Mouse (Mus musculus): ENCODE measurements around the gene Pes1. TPM values are rescaled to one million over a fixed set of nuclear protein-coding genes. Genes with fewer than 3 reads are reported as not detected.
"Not testable (repeated sequence)": the region's sequence is repeated elsewhere in the genome, so short reads cannot be mapped to it uniquely, and the experiment has no call there.

Gene Pes1
- total RNA-seq (2015) = 67.7 and 87.4 TPM in 2 replicates
- total RNA-seq (2017) = 168 and 183 TPM in 2 replicates

DNA sequence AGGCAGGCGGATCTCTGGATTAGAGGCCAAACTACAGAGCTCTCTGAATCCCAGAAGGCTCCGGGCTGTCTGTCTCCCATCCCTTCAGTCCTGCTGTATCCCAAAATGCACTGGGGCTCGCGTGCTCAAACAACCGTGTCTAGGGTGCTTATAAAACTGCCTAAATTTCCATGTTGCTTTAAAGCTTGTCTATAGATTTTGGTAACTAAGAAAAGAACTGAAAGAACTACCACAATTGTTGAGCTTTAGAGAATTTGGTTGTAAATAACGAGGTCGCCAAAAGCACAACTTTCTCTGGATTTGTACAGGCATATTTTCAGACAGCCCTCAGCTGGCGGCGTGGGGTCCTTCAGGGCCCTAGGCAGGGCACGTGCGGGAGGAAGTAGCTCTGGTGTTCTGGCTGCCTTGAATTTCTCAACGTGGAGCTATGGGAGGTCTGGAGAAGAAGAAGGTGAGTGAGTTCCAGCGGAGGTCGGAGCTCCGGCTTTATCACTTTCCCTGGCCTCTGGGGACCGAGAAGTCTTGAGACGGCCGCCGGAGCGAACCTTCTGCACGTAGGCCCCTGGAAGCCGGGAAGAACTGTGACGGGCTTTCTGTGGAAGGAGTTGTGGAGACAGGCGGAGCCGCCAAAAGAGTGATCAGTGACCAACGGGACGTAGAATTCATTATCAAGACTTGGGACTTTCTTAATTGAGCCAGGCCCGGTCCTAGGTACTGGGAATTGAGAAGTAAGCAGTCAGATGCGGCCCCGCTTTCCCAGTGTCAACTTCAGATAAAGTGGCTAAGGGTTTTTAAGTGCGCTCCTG lies at the start of gene Pes1:
Gene Pes1 (plus strand): TSS at position 366 of the 806 bp plus-strand sequence.
- ATAC-seq (replicated peaks; ENCODE audit: poor library complexity) = peak; percentile 90

DNA sequence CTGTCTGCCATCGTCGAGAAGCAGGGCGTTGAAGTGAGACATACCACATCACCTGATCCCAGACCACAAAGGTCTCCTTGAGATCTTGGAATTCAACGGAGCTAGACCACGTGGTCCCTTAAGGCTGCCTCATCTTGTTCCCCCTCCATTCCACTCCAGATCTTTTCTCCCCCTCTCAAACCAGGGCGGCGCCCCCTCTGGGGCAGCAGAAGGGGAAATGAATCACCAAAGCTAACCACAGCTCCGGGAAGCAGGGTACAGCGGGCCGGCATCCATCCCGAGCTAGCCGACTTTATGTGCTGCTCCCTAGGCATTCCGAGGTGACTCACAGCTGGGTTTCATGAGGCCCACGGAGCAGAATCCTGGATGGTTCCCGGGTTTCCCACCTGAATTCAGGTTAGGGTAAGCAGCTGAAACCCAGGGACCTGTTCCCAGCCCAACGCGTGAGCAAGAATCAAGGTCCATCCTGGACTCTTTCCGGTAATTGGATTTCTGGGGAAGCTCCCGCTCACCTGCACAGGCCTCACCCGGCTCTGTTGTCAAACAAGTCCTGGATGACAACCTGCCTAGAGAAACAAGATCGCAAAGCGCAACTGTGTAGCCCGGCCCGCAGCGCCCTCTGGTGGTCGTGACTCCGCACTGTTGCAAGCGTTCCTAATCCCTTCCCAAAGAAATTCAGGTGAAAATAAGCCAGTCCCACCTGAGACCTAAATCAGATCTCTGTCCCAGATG lies 49.5 kb upstream of the Pes1 start, which contains the start of gene Slc35e4:
Gene Slc35e4 (minus strand): TSS at position 556 of the 732 bp plus-strand sequence.
- peak; percentile 60 for ATAC-seq (replicated peaks; ENCODE audit: poor library complexity)

DNA sequence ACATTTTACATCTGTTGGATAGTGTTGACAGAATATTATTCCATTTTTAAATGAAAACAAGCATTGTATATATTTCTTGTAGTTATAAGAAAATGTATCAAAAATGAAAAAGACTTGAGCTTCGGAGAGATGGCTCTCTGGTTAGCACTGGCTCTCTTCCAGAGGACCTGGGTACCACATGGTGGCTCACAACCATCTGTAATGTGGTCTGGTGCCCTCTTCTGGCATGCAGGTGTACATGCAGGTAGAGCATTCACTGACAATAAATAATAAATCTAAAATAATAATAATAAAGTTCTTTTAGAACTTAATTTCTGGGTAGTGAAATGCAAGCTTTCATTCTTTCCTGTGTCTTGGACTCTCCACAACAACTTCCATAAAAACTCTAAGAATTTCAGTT lies 45.0 kb upstream of the Pes1 start:
- no peak for ATAC-seq (replicated peaks; ENCODE audit: poor library complexity)

- ATAC-seq (replicated peaks; ENCODE audit: poor library complexity) = no peak
These were observed 43.3 kb upstream of the Pes1 start for GRCm38 (mm10) chr11:3920476-3920875.

DNA sequence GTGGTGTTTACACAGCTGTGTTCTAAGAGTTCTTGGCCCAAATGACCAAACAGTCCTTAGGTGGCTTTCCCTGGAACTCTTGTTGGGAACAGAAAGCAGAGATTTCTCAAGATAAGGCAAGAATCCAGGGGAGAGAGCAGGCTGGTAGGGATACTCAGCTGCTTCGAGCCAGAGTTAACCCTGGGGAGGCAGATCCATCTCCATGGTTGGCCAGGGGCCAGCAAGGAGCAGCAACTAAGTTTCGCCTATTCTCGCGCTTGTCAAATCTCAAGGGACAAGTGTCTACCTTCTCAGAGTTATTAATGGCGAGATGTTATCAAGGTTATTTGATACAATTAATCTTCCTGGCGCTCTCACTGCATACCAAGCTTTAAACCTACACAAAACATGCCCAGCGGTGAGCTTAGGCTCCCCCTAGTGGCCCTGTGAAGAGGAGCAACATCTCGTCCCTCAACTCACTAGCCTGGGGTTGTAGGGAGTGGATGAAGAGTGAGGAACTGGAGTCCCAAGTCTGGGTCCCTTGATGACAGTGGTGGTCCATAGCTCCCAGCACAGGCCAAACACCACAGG lies 42.4 kb upstream of the Pes1 start:
- peak; percentile 96 for ATAC-seq (replicated peaks; ENCODE audit: poor library complexity)

DNA sequence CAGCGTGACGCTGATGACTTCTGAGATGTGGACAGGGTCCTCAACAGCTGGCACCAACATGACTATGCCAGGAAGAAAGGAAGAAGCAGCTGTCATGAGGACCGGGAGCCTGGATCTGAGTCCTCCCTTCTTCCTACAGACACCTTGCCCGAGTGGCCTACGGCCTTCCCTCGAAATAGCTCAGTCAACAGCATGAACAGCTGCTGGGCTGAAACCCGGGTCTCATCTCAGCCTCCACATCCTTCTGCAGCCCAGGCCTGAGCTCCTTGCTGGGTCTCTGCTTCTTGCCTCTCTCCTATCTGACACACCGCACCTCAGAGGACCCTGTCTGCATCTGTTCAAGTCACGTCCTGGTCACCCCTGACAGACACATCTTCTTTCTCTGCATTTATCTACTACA lies 41.7 kb upstream of the Pes1 start:
- no peak for ATAC-seq (replicated peaks; ENCODE audit: poor library complexity)

DNA sequence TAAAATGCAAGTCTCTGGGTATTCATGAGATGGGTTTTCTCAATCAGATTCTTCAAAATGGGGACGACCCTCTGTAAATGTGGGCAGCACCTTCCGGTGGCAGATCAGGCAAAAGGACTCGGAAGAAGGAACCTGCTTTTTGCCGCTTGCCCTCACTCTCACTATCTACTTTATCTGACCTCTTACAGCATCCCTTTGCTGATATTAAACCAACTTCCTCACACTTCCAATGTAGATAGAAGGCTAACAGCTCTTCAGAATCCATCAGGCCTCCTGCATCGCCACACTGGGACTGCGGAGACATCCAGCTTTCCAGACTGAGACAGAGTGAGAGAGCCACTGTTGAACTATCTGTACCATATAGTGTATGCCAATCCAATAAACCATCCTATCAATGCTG lies 41.0 kb upstream of the Pes1 start:
- no peak for ATAC-seq (replicated peaks; ENCODE audit: poor library complexity)

- ATAC-seq (replicated peaks; ENCODE audit: poor library complexity) = no peak
These were observed 37.9 kb upstream of the Pes1 start for GRCm38 (mm10) chr11:3925916-3926315.

DNA sequence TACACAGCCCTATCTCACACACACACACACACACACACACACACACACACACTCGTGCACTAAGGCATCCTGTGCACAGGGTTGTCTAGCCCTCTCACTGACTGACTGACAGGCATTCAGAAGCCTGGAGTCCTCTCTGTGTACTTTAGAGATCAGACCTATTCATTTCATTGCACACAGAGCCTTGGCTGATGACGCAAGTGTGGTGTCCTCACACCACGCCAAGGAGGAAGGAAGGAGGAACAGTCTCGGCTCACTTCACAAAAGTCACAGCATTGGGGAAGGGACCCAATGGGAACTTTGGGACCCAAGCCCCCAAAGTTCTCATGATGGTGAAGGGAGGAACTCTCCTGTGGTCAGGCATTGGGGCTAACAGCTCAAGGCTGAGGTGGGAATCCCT lies 33.8 kb upstream of the Pes1 start:
- peak; percentile 81 for ATAC-seq (replicated peaks; ENCODE audit: poor library complexity)

DNA sequence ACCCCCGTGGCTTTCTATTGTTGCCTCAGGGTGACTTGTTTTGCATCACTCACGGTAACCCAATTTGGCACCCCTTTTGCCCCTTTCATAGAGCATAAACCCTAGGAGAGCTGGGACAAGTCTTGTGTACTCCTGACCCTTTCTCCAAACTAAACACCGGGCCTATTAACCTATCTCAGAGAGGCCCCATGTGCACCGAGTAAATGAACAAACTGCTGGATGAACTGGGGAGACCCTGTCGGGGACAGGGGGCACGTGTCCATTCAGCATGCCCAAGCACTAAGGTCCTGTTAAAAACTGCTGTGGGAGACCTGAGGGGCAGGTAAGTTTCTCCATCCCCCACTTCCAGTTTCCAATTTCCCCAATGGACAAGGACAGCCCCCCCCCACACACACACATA lies 32.8 kb upstream of the Pes1 start:
- ATAC-seq (replicated peaks; ENCODE audit: poor library complexity) = no peak

DNA sequence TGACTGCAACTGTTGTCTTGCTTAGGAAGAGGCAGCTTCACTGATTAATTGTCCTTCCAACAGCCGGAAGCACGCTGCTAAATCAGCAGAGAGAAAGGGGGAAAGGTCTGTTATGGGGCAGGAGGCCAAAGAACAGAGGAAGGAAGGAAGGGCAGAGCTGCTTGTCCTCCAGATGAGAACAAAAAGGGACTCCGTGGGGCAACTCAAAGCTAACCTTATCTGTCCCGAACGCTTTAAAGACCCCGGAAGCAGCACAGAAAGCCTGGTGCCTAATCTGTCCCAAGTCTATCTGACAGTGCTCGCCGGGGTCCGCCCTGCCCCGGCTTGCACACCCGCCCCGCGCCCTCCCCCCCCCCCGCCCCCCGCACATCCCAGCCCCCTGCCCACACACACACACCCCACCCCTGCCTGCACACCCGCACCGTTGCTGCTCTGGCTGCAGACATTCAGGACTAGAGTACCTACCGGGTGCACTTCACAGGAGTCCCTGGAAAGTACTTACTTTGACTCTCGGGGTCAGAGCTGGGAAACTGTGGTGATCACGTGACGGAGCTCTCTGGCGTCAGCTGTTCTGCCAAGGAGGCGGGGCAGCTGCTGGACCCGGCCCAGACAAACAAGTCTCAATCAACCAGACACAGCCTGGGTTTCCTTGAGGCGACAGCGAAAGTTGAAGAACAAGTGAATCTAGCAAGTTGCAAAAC lies 32.1 kb upstream of the Pes1 start, which contains the start of gene Tcn2:
Gene Tcn2 (minus strand): TSS at position 649 of the 701 bp plus-strand sequence.
- ATAC-seq (replicated peaks; ENCODE audit: poor library complexity) = peak; percentile 77

DNA sequence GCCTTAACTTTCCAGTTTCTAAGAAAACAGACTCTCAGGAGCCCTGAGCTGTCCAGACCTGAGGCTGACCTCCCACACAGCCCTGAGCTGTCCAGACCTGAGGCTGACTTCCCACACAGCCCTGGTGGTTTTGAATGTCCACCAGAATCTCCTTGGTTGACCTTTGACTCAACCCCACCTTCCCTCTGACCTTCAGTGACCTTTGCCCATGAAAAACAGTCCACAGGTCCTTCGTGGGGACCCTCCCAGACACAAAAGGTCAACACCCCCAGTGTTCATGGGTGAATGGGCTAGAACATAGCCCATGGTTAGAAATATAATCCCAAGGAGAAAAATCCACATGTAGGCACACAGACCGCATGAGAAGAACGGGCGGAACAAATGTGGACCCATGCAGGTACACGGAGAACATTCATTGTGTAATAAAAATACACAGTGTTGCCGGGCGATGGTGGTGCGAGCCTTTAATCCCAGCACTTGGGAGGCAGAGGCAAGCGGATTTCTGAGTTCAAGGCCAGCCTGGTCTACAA lies 30.0 kb upstream of the Pes1 start:
- no peak for ATAC-seq (replicated peaks; ENCODE audit: poor library complexity)

GRCm38 (mm10) chr11:3935135-3935534 lies 28.6 kb upstream of the Pes1 start:
- ATAC-seq (replicated peaks; ENCODE audit: poor library complexity) = no peak

GRCm38 (mm10) chr11:3936318-3936717 lies 27.5 kb upstream of the Pes1 start:
- ATAC-seq (replicated peaks; ENCODE audit: poor library complexity) = no peak

GRCm38 (mm10) chr11:3937321-3937874 lies 26.4 kb upstream of the Pes1 start:
- ATAC-seq (replicated peaks; ENCODE audit: poor library complexity) = no peak

DNA sequence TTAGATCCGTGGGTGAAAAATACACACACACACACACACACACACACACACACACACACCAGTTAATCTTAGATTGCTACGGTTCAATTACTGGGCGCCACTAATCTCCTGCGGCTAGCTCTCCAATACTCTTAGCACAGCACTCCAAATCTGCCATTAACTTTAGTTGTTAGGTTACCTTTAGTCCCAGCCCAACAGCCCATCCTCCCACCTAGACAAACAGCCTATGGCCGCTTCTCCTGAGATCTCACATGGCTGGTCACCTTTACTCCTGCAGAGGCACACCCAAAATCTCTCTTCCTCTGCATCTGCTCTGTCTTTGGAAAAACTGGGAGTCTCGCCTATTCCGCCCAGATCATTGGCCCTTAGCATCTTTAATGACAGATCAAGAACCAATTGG lies 22.4 kb upstream of the Pes1 start:
- no peak for ATAC-seq (replicated peaks; ENCODE audit: poor library complexity)

DNA sequence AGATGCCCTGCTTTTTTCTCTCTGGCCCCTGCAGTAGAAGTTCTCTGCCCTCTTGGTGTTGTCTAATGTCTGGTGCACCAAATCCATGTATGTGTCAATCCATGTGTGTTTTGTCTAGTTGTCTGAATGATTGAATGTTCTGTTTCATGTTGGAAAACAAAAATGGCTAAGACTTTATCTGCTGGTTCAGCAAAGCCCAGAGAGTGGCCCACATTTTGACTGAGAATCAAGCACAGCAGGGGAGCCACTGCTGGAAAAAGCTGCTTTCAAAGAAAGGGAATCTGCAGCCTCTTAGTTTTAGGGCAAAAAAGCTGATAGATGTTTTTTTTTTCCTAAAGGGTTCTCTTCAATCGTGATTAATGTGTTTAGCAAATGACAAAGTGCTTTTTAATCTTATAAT lies 17.4 kb upstream of the Pes1 start:
- ATAC-seq (replicated peaks; ENCODE audit: poor library complexity) = no peak

- ATAC-seq (replicated peaks; ENCODE audit: poor library complexity) = not testable (repeated sequence)
These were observed 8.9 kb upstream of the Pes1 start for GRCm38 (mm10) chr11:3954876-3955275.

DNA sequence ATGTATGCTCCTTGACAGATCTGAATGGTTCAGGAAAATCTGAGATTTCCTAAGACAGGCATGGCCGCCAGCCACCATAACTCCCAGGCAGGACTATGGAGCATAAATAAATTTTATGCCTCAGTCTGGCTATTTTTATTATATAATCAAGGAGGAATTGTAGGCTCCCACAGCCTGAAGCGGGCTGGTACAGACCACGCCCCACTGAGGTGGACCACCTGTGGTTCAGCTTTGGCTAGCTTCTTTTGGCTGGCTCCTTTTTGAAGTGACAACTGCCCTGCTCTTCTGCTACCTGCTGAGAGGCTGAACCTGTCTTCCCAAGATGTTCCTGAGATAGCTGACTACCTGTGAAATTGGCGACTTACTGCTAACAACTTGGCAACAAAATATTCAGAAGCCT lies 8.4 kb upstream of the Pes1 start:
- ATAC-seq (replicated peaks; ENCODE audit: poor library complexity) = not testable (repeated sequence)

- ATAC-seq (replicated peaks; ENCODE audit: poor library complexity) = no peak
These were observed 2.9 kb upstream of the Pes1 start for GRCm38 (mm10) chr11:3960901-3961300.

- no peak for ATAC-seq (replicated peaks; ENCODE audit: poor library complexity)
These were observed 2.0 kb upstream of the Pes1 start for GRCm38 (mm10) chr11:3961761-3962160.

Measured in megakaryocyte progenitor cell, adult 5-6 weeks (primary cell).